Mouse (Mus musculus) thymus, adult 2 months (tissue): Measurements from ENCODE around the gene Brd3. TPM values are rescaled to one million over a fixed set of nuclear protein-coding genes. Genes with fewer than 3 reads are reported as not detected.
A peak's percentile ranks its signal among the peaks of the same experiment; 100 is the strongest.

Experiments used
- DNase-seq: peaks from one replicate; pipeline ENCODE4 v3.0.0; 2021
- H3K27ac ChIP-seq: fragments of 200-500 bp; 2 replicates; pipeline ENCODE4 v1.5.1; 2012; ENCODE audit warnings: low read length, control low read depth; ENCODE audit not compliant: control insufficient read depth, insufficient read depth
- H3K27me3 ChIP-seq: fragments of 200-500 bp; 2 replicates; pipeline ENCODE4 v1.6.1; 2012; ENCODE audit warnings: mild to moderate bottlenecking, low read length, moderate library complexity, mixed read lengths; ENCODE audit not compliant: control insufficient read depth, insufficient read depth
- H3K36me3 ChIP-seq: fragments of 200-500 bp; 2 replicates; pipeline ENCODE4 v1.6.1; 2012; ENCODE audit warnings: mild to moderate bottlenecking, low read length, moderate library complexity; ENCODE audit not compliant: control insufficient read depth, insufficient read depth
- H3K4me1 ChIP-seq: fragments of 200-500 bp; replicated peaks from 2 replicates; pipeline ENCODE4 v1.6.1; 2012; ENCODE audit warnings: low read length; ENCODE audit not compliant: control insufficient read depth, insufficient read depth
- H3K4me3 ChIP-seq: fragments of 200-500 bp; 2 replicates; pipeline ENCODE4 v1.5.1; 2012; ENCODE audit warnings: mild to moderate bottlenecking, low read length, control low read depth, moderate library complexity; ENCODE audit not compliant: control insufficient read depth, insufficient read depth
- CTCF ChIP-seq: fragments of 200-500 bp; IDR thresholded peaks from 2 replicates; pipeline ENCODE4 v1.5.1; 2012; ENCODE audit warnings: mild to moderate bottlenecking, control low read depth, low read length, moderate library complexity, borderline replicate concordance; ENCODE audit not compliant: control insufficient read depth, poor library complexity, insufficient read depth; ENCODE audit errors: extremely low read depth
- POLR2A ChIP-seq: fragments of 200-500 bp; IDR thresholded peaks from 2 replicates; pipeline ENCODE4 v1.6.1; 2012; ENCODE audit warnings: mild to moderate bottlenecking, low read length, control low read depth, moderate library complexity; ENCODE audit not compliant: control insufficient read depth, poor library complexity, insufficient read depth; ENCODE audit errors: extremely low read depth
- WGBS: fragments of 180-500 bp; shearing (Covaris S2); methylation state at CpG from one replicate; pipeline ENCODE4 v1.1.7; 2018; 5-methylcytosine and 5-hydroxymethylcytosine counted together
- polyA plus RNA-seq: library from polyadenylated mRNA; depleted of rRNA; stranded (reverse); fragments of >200 nt; gene quantifications from 2 replicates; pipeline ENCODE4 v1.2.3, GENCODE M21; 2012

Gene Brd3
- polyA plus RNA-seq, 1 experiment = 53.5 TPM

DNA sequence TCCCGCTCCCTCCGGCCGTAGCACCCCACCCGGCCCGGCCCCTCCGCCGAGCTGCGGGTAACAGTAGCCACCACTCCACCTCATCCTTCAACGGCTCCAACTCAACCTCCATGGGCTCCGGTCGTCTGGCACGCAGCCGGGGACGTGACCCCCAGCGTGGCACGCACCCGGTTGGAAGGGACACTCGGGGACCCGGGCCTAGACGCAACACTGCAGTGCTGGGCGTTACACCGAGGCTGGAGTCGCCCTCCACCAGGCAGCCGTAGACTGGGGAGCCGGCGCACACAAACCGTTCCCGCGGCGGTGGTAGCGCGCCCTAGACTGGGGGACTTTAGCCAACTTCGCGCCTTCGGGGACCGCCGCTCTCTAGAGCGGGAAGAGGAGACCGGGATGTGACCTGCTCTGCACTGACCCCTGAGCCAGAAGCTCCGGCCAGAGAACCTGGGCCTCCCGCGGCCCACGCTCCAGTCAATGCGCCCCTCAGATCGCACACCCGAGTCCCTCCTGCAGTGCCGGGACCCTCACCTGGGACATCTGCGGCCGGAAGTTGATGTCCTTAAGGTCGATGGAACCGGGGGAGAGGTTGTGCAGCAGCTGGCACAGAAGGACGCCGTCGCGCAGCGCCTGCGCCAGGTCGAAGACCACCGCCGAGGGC is 81.6 kb downstream of the Brd3 start:
- Histone ChIP-seq H3K36me3 (no peaks in the 10 kb centered on the region), H3K27me3 (no peaks in the 10 kb centered on the region), H3K4me3 (peak overlapping the region; percentile 68), H3K27ac (no peak overlapping the region), H3K4me1 (peaks cover 37% of the 10 kb centered on the region)
- no peak for TF ChIP-seq POLR2A
- TF ChIP-seq CTCF = no peak
- WGBS = 1% methylated on average over 60 of the region's 60 CpGs
- peak; percentile 53 for DNase-seq

DNA sequence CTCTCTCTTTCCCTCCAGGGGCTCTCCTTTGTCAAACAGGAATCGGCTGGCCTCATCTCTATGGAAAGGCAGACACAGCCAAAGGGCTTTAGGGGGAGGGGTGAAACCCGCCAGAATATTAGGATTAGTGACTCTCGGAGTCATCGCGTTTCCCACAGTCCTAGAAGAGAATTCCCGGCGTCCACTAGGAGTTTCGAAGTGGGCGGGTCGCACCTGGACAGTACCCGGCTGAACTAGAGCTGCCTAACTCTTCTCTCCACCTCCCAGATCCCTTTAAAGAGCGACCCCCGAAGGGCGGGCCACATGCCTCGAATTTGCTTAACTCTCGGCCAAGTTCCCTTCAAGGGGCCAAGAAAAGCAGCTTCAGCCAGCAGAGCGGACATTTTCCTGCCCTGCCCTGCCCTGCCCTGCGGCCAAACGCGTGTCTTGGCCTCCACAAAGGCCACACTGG is 82.3 kb downstream of the Brd3 start:
- TF ChIP-seq CTCF (no peak), POLR2A (no peak)
- no peak for DNase-seq
- Histone ChIP-seq H3K27me3 (no peaks in the 10 kb centered on the region), H3K27ac (no peak overlapping the region), H3K4me3 (peak overlapping the region; percentile 68), H3K36me3 (no peaks in the 10 kb centered on the region), H3K4me1 (peaks cover 35% of the 10 kb centered on the region)
- WGBS = 45% methylated on average over 20 of the region's 20 CpGs

DNA sequence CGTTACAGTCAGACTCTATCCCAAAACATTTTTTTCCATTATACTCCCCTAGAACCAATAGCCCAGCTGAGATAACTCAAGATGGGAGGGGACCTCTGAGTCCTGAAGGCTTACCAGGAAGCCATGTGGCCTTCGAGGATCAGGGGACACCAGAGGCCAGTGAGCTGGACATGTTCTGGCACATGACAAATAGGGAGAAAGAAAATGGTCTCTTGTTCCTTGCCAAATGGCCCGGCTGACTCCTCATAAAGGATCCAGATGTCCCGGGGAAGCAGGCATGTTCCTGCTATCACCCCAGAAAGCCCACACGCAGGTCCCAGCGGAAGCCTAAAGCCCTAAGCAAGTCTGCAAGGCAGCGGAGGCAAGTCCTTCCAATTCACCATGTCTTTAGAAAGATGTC is 83.9 kb downstream of the Brd3 start:
- Histone ChIP-seq H3K36me3 (no peaks in the 10 kb centered on the region), H3K4me3 (no peak overlapping the region), H3K27me3 (no peaks in the 10 kb centered on the region), H3K27ac (no peak overlapping the region), H3K4me1 (peaks cover 47% of the 10 kb centered on the region)
- WGBS = 94% methylated on average over 7 of the region's 7 CpGs
- no peak for DNase-seq
- TF ChIP-seq CTCF (no peak), POLR2A (no peak)

DNA sequence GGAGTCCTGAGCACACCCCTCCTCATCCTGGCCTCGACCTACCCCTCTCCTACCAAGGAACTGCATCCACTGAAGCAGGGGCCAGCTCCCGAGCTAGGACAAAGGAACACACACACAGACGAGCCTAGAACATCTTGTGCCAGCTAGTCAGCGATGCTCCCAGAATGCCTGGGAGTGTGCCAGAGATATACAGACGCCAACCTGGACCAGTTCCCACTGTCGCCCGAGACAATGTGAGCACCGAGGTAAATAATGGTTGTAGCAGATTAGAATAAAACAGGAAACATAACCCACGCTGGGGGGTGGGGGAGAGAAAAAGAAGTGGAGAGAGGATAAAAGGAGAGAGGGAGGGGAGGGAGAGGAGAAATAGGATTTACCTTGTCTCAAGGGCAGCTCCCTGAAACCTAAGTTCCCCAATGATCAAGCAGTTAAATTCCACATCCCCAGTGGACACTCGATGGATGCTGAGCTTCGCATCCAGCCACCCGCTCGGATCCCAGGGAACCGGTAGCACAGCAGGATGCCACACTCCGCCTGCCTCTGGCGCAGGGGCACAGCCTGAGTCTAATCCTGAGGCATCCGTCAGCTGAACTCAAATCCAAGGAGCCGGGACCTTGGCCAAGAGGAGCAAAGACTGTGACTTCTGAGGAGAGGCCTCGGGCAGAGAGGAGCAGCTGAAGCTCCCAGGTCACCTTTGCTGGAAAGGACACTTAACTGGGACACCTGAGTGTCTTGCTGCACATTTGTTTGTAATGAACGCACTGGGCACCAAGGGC is 86.0 kb downstream of the Brd3 start:
- no peak for TF ChIP-seq CTCF
- TF ChIP-seq POLR2A = no peak
- WGBS = 87% methylated on average over 20 of the region's 20 CpGs
- Histone ChIP-seq H3K4me3 (no peak overlapping the region), H3K4me1 (peaks cover 47% of the 10 kb centered on the region), H3K36me3 (no peaks in the 10 kb centered on the region), H3K27me3 (no peaks in the 10 kb centered on the region), H3K27ac (no peak overlapping the region)
- DNase-seq = no peak

DNA sequence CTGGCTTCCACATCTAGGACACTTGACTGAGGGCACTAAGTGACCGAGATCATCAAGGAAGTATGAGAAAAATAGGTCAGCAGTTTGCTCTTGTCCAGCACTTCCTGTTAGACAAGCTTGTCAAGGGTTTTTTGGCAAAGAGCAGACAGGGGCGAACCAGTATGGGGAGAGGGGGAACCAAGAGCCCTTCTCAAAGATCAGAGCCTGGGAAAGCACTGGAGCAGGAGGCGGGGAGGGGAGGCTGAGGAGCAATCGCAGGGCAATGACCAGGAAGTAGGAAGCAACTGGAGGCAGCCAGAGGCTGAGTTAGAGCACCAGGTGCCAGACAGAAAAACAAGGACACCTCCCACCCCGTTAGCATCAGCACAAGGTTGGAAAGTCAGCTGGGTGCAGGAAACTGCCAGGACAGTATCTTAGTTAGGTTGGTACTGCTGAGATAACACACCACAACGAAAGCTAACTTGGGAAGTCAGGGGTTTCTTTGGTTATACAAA is 88.8 kb downstream of the Brd3 start:
- TF ChIP-seq CTCF (no peak), POLR2A (no peak)
- Histone ChIP-seq H3K27ac (no peak overlapping the region), H3K36me3 (no peaks in the 10 kb centered on the region), H3K27me3 (no peaks in the 10 kb centered on the region), H3K4me1 (peaks cover 56% of the 10 kb centered on the region), H3K4me3 (no peak overlapping the region)
- WGBS = 38% methylated on average over 6 of the region's 6 CpGs
- no peak for DNase-seq

DNA sequence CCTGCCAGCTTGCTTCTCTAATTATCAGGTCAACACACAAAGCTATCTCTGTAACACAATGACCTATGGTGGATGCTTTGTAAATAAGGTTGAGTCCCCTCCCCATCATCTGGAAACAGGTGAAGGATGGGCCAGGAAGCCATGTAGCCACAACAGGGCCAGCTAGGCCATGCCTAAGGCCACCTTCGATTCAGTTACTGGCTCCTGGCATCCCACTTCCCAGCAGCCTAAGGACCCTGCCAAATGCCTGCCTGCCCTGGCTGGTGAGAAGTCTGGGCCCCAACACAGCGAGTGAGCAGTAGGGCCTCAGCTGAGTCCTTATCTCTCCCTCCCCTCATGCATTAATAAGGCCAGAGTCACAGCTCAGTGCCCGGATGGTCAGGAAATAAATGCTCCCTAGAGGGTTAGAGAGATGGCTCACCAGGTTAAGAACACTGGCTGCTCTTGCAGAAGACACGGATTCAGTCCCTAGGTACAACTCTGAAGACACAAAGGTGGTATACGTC is 89.8 kb downstream of the Brd3 start:
- Histone ChIP-seq H3K4me1 (peaks cover 56% of the 10 kb centered on the region), H3K36me3 (no peaks in the 10 kb centered on the region), H3K27ac (no peak overlapping the region), H3K27me3 (no peaks in the 10 kb centered on the region), H3K4me3 (no peak overlapping the region)
- WGBS = 89% methylated on average over 5 of the region's 5 CpGs
- DNase-seq = no peak
- TF ChIP-seq CTCF (no peak), POLR2A (no peak)

DNA sequence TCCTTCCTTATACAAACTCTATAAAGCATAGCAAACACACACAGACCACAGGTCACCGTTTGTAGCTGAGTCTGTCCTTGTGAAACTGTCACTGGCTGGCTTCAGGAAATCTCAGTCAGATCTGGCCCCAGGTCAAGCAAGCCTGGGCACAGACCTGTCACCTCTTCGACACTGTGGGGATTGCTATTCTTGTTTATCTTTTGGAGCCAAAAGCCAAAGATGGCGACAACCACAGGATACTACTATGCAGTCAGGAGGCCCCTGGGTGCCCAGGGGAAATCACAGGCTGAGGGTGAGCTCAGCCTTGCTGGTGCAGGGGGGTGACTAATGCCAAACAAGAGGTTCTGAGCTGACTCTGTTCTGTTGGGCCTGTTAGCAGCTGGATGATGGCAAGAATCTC is 91.0 kb downstream of the Brd3 start:
- no peak overlapping the region for H3K4me3 ChIP-seq
- no peaks in the 10 kb centered on the region for H3K36me3 ChIP-seq
- peaks cover 64% of the 10 kb centered on the region for H3K4me1 ChIP-seq
- H3K27me3 ChIP-seq = no peaks in the 10 kb centered on the region
- no peak for TF ChIP-seq POLR2A
- no peak for TF ChIP-seq CTCF
- no peak for DNase-seq
- no peak overlapping the region; the same call in 1 of the 2 replicates for H3K27ac ChIP-seq
- WGBS = 46% methylated on average over 3 of the region's 3 CpGs
